Mouse (Mus musculus) bone marrow macrophage, adult 2 months (primary cell): ENCODE results near the gene Mfsd4b5.

ENCODE experiments used
- CTCF ChIP-seq: IDR thresholded peaks from 2 replicates; pipeline ENCODE4 v1.5.1; 2012; ENCODE audit warnings: low read depth, mild to moderate bottlenecking, low read length, moderate library complexity
- POLR2A ChIP-seq: IDR thresholded peaks from 2 replicates; pipeline ENCODE4 v1.6.1; 2012; ENCODE audit warnings: mild to moderate bottlenecking, low read depth, low read length, borderline replicate concordance

GRCm38 (mm10) chr10:40020401-40020800 is 34.0 kb upstream of the Mfsd4b5 start:
- TF ChIP-seq CTCF (no peak), POLR2A (no peak)
